Mouse (Mus musculus) hindbrain, embryonic 15.5 days (tissue): ENCODE measurements around the gene Ptpn14. TPM values are rescaled to one million over a fixed set of nuclear protein-coding genes. Genes with fewer than 3 reads are reported as not detected.
"Not testable (repeated sequence)": the region's sequence is repeated elsewhere in the genome, so short reads cannot be mapped to it uniquely, and the experiment has no call there.

Source experiments
- ATAC-seq: fragments of 200-750 bp; cut with Nextera tagmentation; 2 replicates; pipeline ENCODE4 v1.8.0; 2017; ENCODE audit warnings: low read depth, moderate number of reproducible peaks, moderate TSS enrichment; ENCODE audit not compliant: low FRiP score
- H3K27ac ChIP-seq: fragments of 300-500 bp; sonication (generic); replicated peaks from 2 replicates; pipeline ENCODE4 v1.5.1; 2015; ENCODE audit warnings: mild to moderate bottlenecking, inconsistent platforms
- H3K27me3 ChIP-seq: fragments of 300-500 bp; sonication (generic); 2 replicates; pipeline ENCODE4 v1.6.1; 2015; ENCODE audit warnings: control low read depth, inconsistent platforms
- H3K36me3 ChIP-seq: fragments of 300-500 bp; sonication (generic); 2 replicates; pipeline ENCODE4 v1.6.1; 2015; ENCODE audit warnings: control low read depth, inconsistent platforms
- H3K4me1 ChIP-seq: fragments of 300-500 bp; sonication (generic); replicated peaks from 2 replicates; pipeline ENCODE4 v1.6.1; 2015; ENCODE audit warnings: control low read depth, inconsistent platforms
- H3K4me2 ChIP-seq: fragments of 300-500 bp; sonication (generic); 2 replicates; pipeline ENCODE4 v1.6.1; 2015; ENCODE audit warnings: moderate library complexity, mild to moderate bottlenecking, inconsistent platforms
- H3K4me3 ChIP-seq: fragments of 300-500 bp; sonication (generic); 2 replicates; pipeline ENCODE4 v1.5.1; 2015; ENCODE audit warnings: mild to moderate bottlenecking, inconsistent platforms
- H3K9ac ChIP-seq: fragments of 300-500 bp; sonication (generic); 2 replicates; pipeline ENCODE4 v1.6.1; 2015; ENCODE audit warnings: inconsistent platforms
- H3K9me3 ChIP-seq: fragments of 300-500 bp; sonication (generic); 2 replicates; pipeline ENCODE4 v1.6.1; 2016; ENCODE audit warnings: control low read depth, inconsistent platforms
- WGBS: fragments of 180-500 bp; shearing (Covaris S2); methylation state at CpG from one replicate; pipeline ENCODE4 v1.1.7; 2015; 5-methylcytosine and 5-hydroxymethylcytosine counted together
- polyA plus RNA-seq: library from polyadenylated mRNA; unstranded; fragments of >200 nt; fragmentation: Nextera tagmentation; extraction: Ambion mirVana; gene quantifications from 2 replicates; pipeline ENCODE4 v1.2.1, GENCODE M21; 2015

Ptpn14 gene
- polyA plus RNA-seq: 1.5 and 1.8 TPM in 2 replicates

DNA sequence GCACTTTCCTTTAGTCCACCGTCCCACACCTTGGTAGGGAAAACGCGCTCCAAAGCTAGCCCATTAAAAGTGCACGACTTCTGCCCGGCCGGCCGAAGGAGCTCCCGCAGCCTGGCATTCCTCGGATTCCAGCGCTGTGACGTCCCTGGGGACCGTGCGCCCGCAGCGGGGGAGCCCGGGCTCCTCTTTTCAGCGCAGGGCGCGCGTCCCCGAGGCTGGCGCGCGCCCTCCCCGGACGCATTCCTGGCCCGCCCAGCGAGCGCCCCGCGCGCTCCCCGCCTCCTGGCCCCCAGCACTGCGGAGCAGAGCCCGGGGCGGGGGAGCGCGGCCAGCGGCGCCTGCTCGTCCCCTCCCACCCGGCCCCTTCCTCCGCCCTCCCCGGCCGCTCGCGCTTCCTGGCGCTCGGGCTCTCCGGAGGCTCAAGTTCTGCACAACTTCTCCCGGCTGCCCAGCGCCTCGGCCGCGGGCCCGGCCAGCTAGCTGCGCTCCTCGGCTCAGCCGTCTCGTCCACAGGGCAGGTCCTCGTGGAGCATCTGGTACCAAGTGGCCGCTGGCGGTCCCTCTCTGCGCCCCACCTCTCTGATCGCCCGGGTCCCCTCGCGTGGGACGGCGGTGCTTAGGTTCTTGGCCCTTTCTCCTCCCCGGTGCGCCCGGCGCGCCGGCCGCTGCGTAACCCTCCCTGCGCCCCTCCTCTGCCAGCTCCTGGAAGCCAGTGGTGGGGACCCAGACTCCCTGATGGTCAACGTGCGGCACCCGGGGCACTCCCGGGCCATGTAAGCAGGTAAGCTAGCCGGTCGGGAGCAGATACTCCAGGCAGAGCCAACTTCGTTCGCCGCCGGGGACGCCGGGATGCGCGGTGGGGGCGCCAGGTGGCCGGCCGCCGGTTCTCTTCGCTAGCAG lies at the start of gene Ptpn14:
TSS of gene Ptpn14 (plus strand) at position 385 of the 900 bp plus-strand sequence.
- Histone ChIP-seq H3K4me2 (peak within 1 kb of the TSS; percentile 96), H3K27ac (peak within 1 kb of the TSS; percentile 64), H3K4me3 (peak within 1 kb of the TSS; percentile 56), H3K9me3 (no peaks in the 10 kb centered on the region), H3K4me1 (peaks cover 22% of the 10 kb centered on the region), H3K36me3 (no peaks in the 10 kb centered on the region), H3K9ac (peak within 1 kb of the TSS; percentile 47), H3K27me3 (peaks cover 39% of the 10 kb centered on the region)
- peak; percentile 89 for ATAC-seq
- WGBS: under 1% methylated on average over 92 of the region's 98 CpGs

GRCm38 (mm10) chr1:189679555-189679954 lies 48.5 kb upstream of the Ptpn14 start:
- Histone ChIP-seq H3K27ac (no peak overlapping the region), H3K4me1 (no peaks in the 10 kb centered on the region), H3K9ac (no peak overlapping the region), H3K4me3 (no peak overlapping the region), H3K27me3 (no peaks in the 10 kb centered on the region), H3K4me2 (no peak overlapping the region), H3K36me3 (no peaks in the 10 kb centered on the region), H3K9me3 (no peaks in the 10 kb centered on the region)
- 93% methylated on average over 3 of the region's 3 CpGs for WGBS
- no peak for ATAC-seq

DNA sequence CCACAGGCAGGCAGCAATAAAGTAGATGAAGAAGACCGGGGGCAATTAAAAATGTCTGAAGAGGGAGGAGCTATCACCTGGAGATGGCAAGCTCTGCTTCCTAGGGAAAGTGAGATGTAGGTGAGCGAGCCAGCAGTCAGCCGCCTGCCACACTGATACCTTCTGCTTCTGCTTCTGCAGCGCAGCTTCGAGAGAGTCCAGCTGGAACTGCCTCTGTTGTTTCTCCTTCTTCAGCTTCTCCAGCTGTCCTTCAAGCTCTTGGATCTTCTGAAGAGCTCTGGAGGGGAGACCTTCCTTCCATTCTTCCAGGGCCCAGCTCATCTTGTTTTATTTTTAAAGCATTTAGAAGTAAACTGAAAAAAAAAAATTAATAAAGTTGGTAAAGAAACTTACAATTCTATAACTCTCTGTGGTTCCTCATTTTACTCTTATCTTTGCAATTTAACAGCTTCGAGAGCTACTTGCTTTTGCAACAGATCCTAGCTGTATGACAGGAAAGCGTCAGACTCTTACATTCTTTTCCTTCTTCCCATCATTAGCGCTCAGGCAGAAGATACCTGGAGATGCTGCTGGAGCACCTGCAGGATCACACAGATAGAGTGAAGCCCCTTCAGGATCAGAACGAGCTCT lies 43.2 kb upstream of the Ptpn14 start:
- Histone ChIP-seq H3K4me3 (no peak overlapping the region), H3K4me1 (peaks cover 10% of the 10 kb centered on the region), H3K9ac (no peak overlapping the region), H3K9me3 (no peaks in the 10 kb centered on the region), H3K36me3 (no peaks in the 10 kb centered on the region), H3K27ac (no peak overlapping the region), H3K4me2 (no peak overlapping the region), H3K27me3 (no peaks in the 10 kb centered on the region)
- WGBS: 95% methylated on average over 9 of the region's 9 CpGs
- ATAC-seq: no peak

- Histone ChIP-seq H3K9ac (no peak overlapping the region), H3K27ac (no peak overlapping the region), H3K36me3 (no peaks in the 10 kb centered on the region), H3K4me2 (no peak overlapping the region), H3K27me3 (no peaks in the 10 kb centered on the region), H3K9me3 (no peaks in the 10 kb centered on the region), H3K4me1 (peaks cover 10% of the 10 kb centered on the region), H3K4me3 (no peak overlapping the region)
- 88% methylated on average over 6 of the region's 6 CpGs for WGBS
- no peak for ATAC-seq
Observed at GRCm38 (mm10) chr1:189686025-189686424, 42.0 kb upstream of the Ptpn14 start.

DNA sequence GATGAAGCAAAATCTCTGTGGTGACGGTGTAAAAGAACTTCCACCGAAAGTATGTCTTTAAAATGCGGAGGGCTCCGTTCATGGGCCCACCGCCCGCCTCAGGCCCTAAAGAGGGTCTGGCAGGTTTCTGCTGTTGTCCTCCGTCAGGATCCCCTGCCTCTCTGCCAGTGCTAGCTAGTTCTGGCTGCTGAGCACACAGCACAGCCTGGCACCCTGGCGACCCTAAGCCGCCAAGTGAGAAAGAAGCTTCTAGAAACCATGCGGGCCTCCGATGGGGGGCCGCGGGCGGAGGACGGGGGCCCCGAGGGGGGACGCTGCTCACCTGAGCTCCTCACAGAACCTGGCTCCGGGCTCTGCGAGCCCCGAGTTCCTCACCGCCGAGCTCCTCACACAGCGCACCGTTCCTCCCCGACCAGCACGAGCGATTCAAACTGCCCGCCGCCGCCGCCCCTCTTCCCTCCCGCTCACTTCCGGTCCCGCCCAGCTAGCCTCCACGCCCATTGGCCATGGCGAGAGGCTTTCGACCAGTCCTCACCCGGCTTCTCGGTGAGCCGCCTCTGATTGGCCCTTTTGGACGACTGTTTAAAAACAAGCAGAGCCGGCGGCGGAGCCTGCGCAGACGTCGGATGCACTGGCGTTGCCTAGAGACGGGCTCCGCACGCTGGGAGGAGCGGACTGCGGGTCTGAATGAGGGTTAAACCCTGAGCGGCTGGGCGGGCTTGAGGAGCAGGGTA lies 40.2 kb upstream of the Ptpn14 start, which contains the start of gene Cenpf:
TSS of gene Cenpf (minus strand) at position 433 of the 734 bp plus-strand sequence.
- ATAC-seq: peak; percentile 100
- peak within 1 kb of the TSS; percentile 87 for H3K4me2 ChIP-seq
- H3K9ac ChIP-seq: peak within 1 kb of the TSS; percentile 35
- no peaks in the 10 kb centered on the region for H3K9me3 ChIP-seq
- no peak within 1 kb of the TSS for H3K27ac ChIP-seq
- H3K36me3 ChIP-seq: no peaks in the 10 kb centered on the region
- WGBS: under 1% methylated on average over 43 of the region's 55 CpGs
- peaks cover 10% of the 10 kb centered on the region for H3K4me1 ChIP-seq
- peak within 1 kb of the TSS; percentile 58 for H3K4me3 ChIP-seq
- no peaks in the 10 kb centered on the region for H3K27me3 ChIP-seq

DNA sequence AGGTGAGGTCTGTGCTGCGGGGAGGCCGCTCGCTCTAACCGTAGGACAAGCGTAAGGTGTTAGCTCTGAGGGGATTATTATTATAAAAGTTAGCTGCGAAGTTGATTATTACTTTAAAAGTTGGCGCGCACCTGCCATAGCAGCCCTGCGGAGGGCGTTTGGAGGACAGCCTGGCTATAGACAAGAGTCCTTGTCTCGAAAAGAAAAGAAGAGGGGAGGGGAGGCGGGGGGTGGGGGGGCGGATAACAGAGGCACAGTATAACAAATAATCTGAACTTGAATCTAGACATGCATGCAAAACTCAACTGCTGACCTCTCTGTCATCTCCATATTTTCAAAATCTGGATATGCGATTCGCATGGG lies 39.7 kb upstream of the Ptpn14 start:
- H3K9me3 ChIP-seq: no peaks in the 10 kb centered on the region
- H3K4me1 ChIP-seq: peaks cover 10% of the 10 kb centered on the region
- H3K4me2 ChIP-seq: peak overlapping the region; percentile 87
- ATAC-seq: peak; percentile 64
- H3K27ac ChIP-seq: no peak overlapping the region
- WGBS: under 1% methylated on average over 15 of the region's 15 CpGs
- H3K36me3 ChIP-seq: no peaks in the 10 kb centered on the region
- no peaks in the 10 kb centered on the region for H3K27me3 ChIP-seq
- H3K4me3 ChIP-seq: peak overlapping the region; percentile 58
- H3K9ac ChIP-seq: peak overlapping the region; percentile 33

- Histone ChIP-seq H3K9me3 (no peaks in the 10 kb centered on the region), H3K36me3 (no peaks in the 10 kb centered on the region), H3K9ac (no peak overlapping the region), H3K4me3 (peak overlapping the region; percentile 58), H3K4me1 (peaks cover 10% of the 10 kb centered on the region), H3K27me3 (no peaks in the 10 kb centered on the region), H3K4me2 (peak overlapping the region; percentile 87), H3K27ac (no peak overlapping the region)
- no peak for ATAC-seq
- 31% methylated on average over 4 of the region's 4 CpGs for WGBS
Observed at GRCm38 (mm10) chr1:189689050-189689833, 38.8 kb upstream of the Ptpn14 start.

DNA sequence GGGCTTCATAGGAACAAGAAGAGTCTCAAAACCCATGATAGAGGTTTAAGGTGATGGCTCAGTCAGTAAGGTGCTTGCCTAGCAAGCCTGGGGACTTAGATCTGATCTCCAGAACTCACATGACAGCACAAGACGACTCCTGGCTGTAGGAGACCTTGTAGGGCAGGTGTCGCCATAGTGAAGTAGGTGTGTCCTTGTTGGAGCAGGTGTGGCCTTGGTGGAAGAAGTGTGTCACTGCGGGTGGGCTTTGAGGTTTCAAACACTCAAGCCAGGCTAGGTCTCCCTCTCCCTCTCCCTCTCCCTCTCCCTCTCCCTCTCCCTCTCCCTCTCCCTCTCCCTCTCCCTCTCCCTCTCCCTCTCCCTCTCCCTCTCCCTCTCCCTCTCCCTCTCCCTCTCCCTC lies 35.6 kb upstream of the Ptpn14 start:
- not testable (repeated sequence) for H3K4me3 ChIP-seq, H3K9ac ChIP-seq, ATAC-seq, H3K4me1 ChIP-seq, H3K27me3 ChIP-seq, H3K27ac ChIP-seq, H3K36me3 ChIP-seq, H3K4me2 ChIP-seq, H3K9me3 ChIP-seq
- WGBS: 47% methylated on average over 3 of the region's 3 CpGs

DNA sequence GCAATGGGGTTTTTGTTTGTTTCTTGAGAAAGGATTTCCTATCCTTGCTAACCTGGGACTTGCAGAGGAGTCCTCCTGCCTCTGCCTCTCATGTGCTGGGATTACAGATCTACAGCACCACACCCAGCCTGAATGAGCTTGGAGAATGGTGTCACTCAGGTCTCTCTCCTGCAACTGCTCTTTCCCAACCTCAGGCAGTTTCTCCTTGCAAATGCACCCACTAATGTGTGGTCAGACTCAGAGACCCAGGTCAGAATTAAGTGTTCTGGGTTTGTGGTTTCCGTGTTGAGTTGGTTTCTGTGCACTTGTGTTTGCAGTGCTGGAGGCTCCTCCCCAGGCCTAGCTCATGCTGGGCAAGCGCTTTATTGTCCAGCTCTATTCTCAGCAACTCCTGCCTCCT lies 33.7 kb upstream of the Ptpn14 start:
- Histone ChIP-seq H3K27me3 (no peaks in the 10 kb centered on the region), H3K9ac (no peak overlapping the region), H3K9me3 (no peaks in the 10 kb centered on the region), H3K27ac (no peak overlapping the region), H3K4me1 (no peaks in the 10 kb centered on the region), H3K36me3 (no peaks in the 10 kb centered on the region), H3K4me3 (no peak overlapping the region), H3K4me2 (no peak overlapping the region)
- no peak for ATAC-seq
- 84% methylated on average over 2 of the region's 2 CpGs for WGBS

DNA sequence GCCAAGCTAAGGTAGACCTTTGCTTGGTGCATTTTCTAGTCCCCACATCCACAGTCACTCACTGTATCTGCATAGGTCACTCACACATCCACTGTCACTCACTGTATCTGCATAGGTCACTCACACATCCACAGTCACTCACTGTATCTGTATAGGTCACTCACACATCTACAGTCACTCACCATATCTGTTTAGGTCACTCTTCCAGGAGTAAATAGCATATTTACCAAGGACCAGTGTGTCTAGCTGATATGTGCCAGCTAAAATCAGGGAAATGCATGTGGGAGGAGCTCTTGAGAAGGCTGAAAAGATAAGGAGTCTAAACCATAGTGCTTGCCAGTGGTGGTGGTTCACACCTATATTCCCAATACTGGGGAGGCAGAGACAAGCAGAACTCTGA lies 32.7 kb upstream of the Ptpn14 start:
- Histone ChIP-seq H3K9ac (no peak overlapping the region), H3K4me3 (no peak overlapping the region), H3K27ac (no peak overlapping the region), H3K36me3 (no peaks in the 10 kb centered on the region), H3K9me3 (no peaks in the 10 kb centered on the region), H3K4me1 (no peaks in the 10 kb centered on the region), H3K4me2 (no peak overlapping the region), H3K27me3 (no peaks in the 10 kb centered on the region)
- no peak for ATAC-seq

GRCm38 (mm10) chr1:189698416-189698815 lies 29.7 kb upstream of the Ptpn14 start:
- Histone ChIP-seq H3K9me3 (no peaks in the 10 kb centered on the region), H3K9ac (no peak overlapping the region), H3K27me3 (no peaks in the 10 kb centered on the region), H3K4me2 (no peak overlapping the region), H3K36me3 (no peaks in the 10 kb centered on the region), H3K4me3 (no peak overlapping the region), H3K4me1 (no peaks in the 10 kb centered on the region), H3K27ac (no peak overlapping the region)
- 78% methylated on average over 4 of the region's 4 CpGs for WGBS
- ATAC-seq: no peak
